Mouse (Mus musculus) hindbrain, embryonic 14.5 days (tissue): ENCODE results near the gene Cd164l2. TPM values are rescaled to one million over a fixed set of nuclear protein-coding genes. Genes with fewer than 3 reads are reported as not detected.

Source experiments
- ATAC-seq: fragments of 200-750 bp; cut with Nextera tagmentation; 2 replicates; pipeline ENCODE4 v1.8.0; 2017; ENCODE audit warnings: moderate number of reproducible peaks, mild to moderate bottlenecking, moderate TSS enrichment, moderate library complexity; ENCODE audit not compliant: low FRiP score
- DNase-seq: peaks from one replicate; pipeline ENCODE4 v3.0.0-alpha.2; 2015; ENCODE audit warnings: low spot score
- H3K27ac ChIP-seq: fragments of 300-500 bp; sonication (generic); 2 replicates; pipeline ENCODE4 v1.5.1; 2014; ENCODE audit warnings: mild to moderate bottlenecking, moderate library complexity
- H3K27me3 ChIP-seq: fragments of 300-500 bp; sonication (generic); 2 replicates; pipeline ENCODE4 v1.6.1; 2014; ENCODE audit warnings: mild to moderate bottlenecking, low read length, mixed read lengths; ENCODE audit not compliant: control insufficient read depth, insufficient read depth
- H3K36me3 ChIP-seq: fragments of 300-500 bp; sonication (generic); replicated peaks from 2 replicates; pipeline ENCODE4 v1.6.1; 2014; ENCODE audit not compliant: control insufficient read depth, insufficient read depth
- H3K4me1 ChIP-seq: fragments of 300-500 bp; sonication (generic); replicated peaks from 2 replicates; pipeline ENCODE4 v1.6.1; 2014; ENCODE audit warnings: antibody characterized with exemption, low read length, mixed read lengths; ENCODE audit not compliant: control insufficient read depth, insufficient read depth
- H3K4me2 ChIP-seq: fragments of 300-500 bp; sonication (generic); replicated peaks from 2 replicates; pipeline ENCODE4 v1.6.1; 2014; ENCODE audit warnings: mild to moderate bottlenecking, moderate library complexity
- H3K4me3 ChIP-seq: fragments of 300-500 bp; sonication (generic); replicated peaks from 2 replicates; pipeline ENCODE4 v1.5.1; 2014; ENCODE audit warnings: mild to moderate bottlenecking, low read length
- H3K9ac ChIP-seq: fragments of 300-500 bp; sonication (generic); 2 replicates; pipeline ENCODE4 v1.6.1; 2014
- H3K9me3 ChIP-seq: fragments of 300-500 bp; sonication (generic); 2 replicates; pipeline ENCODE4 v1.6.1; 2016; ENCODE audit warnings: low read length; ENCODE audit not compliant: control insufficient read depth
- WGBS: fragments of 180-500 bp; shearing (Covaris S2); extraction: QIAGEN DNeasy Blood & Tissue Kit; methylation state at CpG from one replicate; pipeline ENCODE4 v1.1.7; 2014; 5-methylcytosine and 5-hydroxymethylcytosine counted together
- polyA plus RNA-seq: library from polyadenylated mRNA; unstranded; fragments of >200 nt; fragmentation: Nextera tagmentation; extraction: Ambion mirVana; gene quantifications from 2 replicates; pipeline ENCODE4 v1.2.1, GENCODE M21; 2014

Gene Cd164l2
- 2.2 TPM in 2 replicates for polyA plus RNA-seq

DNA sequence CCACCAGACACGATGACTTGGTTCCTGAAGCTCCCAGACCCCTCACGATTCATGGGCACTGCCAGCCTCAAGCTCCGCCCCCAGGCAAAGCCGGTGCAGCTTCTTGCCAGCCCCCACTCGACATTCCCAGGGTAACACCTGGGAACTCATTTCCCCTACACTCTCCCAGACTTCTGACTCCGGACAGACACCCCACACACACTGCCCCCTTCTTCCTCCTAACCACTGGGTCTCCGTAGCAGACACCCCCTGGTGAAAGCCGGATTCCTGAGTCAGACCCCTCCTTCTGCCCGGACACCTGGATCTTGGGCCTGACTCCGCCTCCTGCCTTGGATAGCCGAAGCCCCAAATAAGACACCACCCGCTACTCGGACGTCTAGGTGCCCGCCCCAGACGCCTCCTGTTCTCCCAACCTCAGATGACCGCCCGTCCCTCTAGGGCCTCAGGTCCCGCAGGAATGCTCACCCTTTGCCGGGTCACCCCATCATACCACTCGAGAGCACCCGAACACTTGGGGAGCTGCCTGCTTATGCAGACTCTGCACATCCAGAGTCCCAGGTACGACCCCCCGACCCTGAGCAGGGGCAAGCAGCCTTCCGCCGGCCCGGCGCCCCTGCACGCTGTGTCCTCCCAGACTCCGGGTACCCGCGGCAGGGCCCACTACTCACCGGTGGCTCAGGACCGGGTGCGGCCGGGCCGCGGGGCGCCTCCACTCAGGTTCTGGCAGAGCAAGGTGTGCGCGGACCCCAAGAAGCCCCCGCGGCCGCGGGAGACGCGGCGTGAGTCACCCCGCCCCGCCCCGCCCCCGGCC is at the start of gene Cd164l2, which contains the start of gene Gpr3:
Cd164l2 (plus strand) TSS at position 381 of the 811 bp plus-strand sequence.
Gpr3 (minus strand) TSS at position 786 of the 811 bp plus-strand sequence.
- Histone ChIP-seq H3K4me1 (peaks cover 11% of the 10 kb centered on the region; the same call in 1 of the 2 replicates), H3K4me3 (peak within 1 kb of the TSS; percentile 71), H3K36me3 (no peaks in the 10 kb centered on the region), H3K27me3 (peaks cover 33% of the 10 kb centered on the region), H3K9me3 (no peaks in the 10 kb centered on the region), H3K9ac (peak within 1 kb of the TSS; percentile 71), H3K27ac (no peak within 1 kb of the TSS), H3K4me2 (peak within 1 kb of the TSS; percentile 99)
- ATAC-seq (peak; percentile 59), DNase-seq (no peak)
- 3% methylated on average over 50 of the region's 52 CpGs for WGBS

DNA sequence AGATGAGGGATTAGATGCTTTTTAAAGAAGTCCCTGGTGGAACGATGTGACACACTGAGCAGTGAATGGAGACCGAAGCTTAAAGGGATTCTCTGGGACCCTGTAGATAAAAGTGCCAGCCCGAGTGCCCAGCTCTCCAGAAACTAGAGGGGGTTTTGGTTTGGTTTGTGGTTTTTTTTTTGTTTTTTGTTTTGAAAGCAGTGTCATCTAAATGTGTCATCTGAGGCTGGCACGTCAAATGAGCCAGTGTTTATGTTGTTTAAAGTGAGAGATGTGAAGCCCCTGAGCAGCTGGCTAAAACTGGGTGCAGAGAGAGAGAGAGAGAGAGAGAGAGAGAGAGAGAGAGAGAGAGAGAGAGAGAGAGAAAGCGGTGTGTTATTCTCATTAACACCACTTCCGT is 49.7 kb upstream of the Cd164l2 start:
- Histone ChIP-seq H3K27me3 (no peaks in the 10 kb centered on the region), H3K4me3 (no peak overlapping the region)

DNA sequence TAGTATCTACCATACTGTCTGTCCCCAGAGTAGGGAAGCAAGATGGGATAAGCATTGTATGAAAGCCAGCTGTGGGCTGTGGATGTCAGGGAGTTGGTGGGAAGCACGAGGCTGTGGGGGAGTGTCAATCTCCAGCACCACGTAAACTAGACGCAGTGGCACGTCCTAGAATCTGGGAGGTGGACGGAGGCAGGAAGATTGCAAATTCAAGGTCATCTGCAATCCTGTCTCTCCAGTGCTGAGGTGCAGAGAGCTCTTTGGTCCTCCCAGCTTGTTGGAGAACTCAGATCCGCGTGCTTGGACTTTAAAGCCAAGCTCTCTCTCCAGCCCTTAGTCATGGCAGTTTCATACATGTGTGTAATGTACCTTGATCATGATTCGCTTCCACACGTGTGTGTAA is 45.2 kb upstream of the Cd164l2 start:
- no peak overlapping the region for H3K4me2 ChIP-seq
- H3K4me3 ChIP-seq, result no peak overlapping the region
- H3K27ac ChIP-seq, result no peak overlapping the region
- WGBS, result 96% methylated on average over 9 of the region's 9 CpGs
- H3K36me3 ChIP-seq, result no peaks in the 10 kb centered on the region
- H3K4me1 ChIP-seq, result no peaks in the 10 kb centered on the region
- no peak overlapping the region for H3K9ac ChIP-seq
- ATAC-seq (no peak), DNase-seq (no peak)
- H3K27me3 ChIP-seq, result no peaks in the 10 kb centered on the region
- H3K9me3 ChIP-seq, result no peaks in the 10 kb centered on the region

More for the DNA sequence above, 49.7 kb upstream of the Cd164l2 start:
- no peak for ATAC-seq
- H3K27ac ChIP-seq, result no peak overlapping the region
- H3K4me2 ChIP-seq, result no peak overlapping the region
- no peak overlapping the region for H3K9ac ChIP-seq
- H3K9me3 ChIP-seq, result no peaks in the 10 kb centered on the region
- no peak for DNase-seq
- H3K36me3 ChIP-seq, result peaks cover 4% of the 10 kb centered on the region; the same call in 1 of the 2 replicates
- H3K4me1 ChIP-seq, result no peaks in the 10 kb centered on the region
- 77% methylated on average over 6 of the region's 6 CpGs for WGBS

DNA sequence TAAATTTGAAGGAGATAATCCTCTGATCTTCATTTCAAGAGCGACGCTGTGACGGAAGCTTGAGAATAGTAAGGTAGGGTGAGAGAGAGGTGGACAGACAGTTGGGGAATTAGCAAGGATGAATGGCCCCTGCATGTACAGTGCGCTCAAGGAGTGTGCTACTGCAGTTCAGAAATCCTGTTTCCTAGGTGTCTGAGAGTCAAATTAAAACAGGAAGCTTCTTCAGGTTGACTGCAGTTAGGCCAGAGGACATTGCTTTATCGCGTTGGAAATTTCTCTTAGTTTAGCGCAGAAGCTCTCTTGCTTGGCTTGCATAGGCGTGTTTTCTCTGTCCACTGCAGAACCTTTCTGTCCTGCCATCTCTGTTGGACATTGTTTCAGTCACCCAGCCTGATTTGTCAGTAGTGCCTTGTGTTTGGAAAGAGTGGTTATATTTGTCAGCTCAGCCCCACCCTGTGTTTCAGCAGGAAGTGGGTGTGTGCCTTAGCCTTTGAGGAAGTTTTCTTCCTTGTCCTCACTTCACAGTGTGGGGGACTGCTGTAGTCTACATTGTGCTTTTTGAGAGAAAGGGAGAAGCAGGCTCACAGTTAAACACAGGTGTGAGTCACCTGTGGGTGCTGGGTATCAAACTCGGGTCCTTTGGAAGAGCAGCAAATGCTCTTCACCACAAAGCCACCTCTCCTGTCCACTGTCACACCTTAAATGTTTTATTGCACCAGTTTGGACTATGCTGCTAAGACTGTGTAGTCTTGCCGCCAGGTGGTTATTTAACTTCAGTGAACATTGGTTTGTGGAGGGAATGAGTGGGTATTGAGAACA is 42.5 kb upstream of the Cd164l2 start:
- H3K27ac ChIP-seq, result no peak overlapping the region
- no peaks in the 10 kb centered on the region for H3K4me1 ChIP-seq
- ATAC-seq, result no peak

DNA sequence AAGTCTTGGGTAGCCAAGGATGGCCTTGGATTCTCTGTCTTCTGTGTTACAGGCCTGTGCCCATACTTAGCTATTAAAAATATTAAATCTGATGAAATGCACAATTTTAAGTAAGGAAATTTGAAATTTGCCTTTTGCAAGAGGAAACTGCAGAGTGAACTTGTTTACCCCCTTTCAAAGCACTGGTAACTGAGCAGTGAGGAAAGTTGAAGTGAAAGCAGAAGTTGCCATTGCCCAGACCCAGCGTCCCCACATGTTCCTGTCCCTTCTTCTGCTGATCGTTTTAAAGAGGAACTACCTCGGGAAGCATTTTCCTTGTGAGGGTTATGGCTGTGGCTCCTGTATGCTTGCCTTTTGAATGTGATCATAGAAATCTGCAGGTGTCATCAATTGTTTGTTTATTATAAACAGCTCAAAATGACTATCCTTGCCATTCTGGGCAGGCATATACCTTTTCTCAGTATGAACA is 41.8 kb upstream of the Cd164l2 start:
- DNase-seq (no peak), ATAC-seq (no peak)
- no peaks in the 10 kb centered on the region for H3K9me3 ChIP-seq
- no peak overlapping the region for H3K4me3 ChIP-seq
- no peaks in the 10 kb centered on the region for H3K4me1 ChIP-seq
- no peak overlapping the region for H3K9ac ChIP-seq
- no peak overlapping the region for H3K27ac ChIP-seq
- no peaks in the 10 kb centered on the region for H3K36me3 ChIP-seq
- H3K4me2 ChIP-seq, result no peak overlapping the region
- 88% methylated on average over 3 of the region's 3 CpGs for WGBS
- H3K27me3 ChIP-seq, result no peaks in the 10 kb centered on the region

More for the DNA sequence above, 42.5 kb upstream of the Cd164l2 start:
- H3K9me3 ChIP-seq, result no peaks in the 10 kb centered on the region
- H3K36me3 ChIP-seq, result no peaks in the 10 kb centered on the region
- WGBS, result 90% methylated on average over 10 of the region's 10 CpGs
- no peak for DNase-seq
- no peak overlapping the region for H3K4me2 ChIP-seq
- no peak overlapping the region for H3K4me3 ChIP-seq
- no peaks in the 10 kb centered on the region for H3K27me3 ChIP-seq
- H3K9ac ChIP-seq, result no peak overlapping the region

DNA sequence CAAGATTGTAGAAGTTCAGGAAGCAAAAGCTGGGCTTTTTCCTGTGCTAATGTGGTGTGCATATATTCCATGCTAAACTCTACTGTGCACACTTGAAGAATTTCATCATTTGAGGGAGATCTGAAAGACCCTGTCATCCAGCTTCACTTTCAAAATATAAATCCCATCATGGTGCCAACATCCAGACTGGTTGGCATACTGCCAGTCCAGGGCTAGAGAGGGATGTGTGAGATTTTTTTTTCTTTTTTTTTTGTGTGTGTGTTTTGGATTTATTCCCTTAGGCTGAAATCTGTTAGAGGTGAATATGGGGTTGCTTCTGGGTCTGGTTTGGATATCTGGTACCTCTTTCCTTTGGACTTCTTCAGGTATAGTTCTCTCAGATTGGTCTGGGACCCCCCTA is 41.3 kb upstream of the Cd164l2 start:
- no peak for DNase-seq
- no peaks in the 10 kb centered on the region for H3K36me3 ChIP-seq
- no peak overlapping the region for H3K9ac ChIP-seq
- no peak overlapping the region for H3K4me2 ChIP-seq
- H3K4me1 ChIP-seq, result 0 out of 2 replicates have a peak, but pooled peaks cover 3% of the 10 kb centered on the region
- no peak overlapping the region for H3K27ac ChIP-seq
- H3K4me3 ChIP-seq, result no peak overlapping the region
- no peaks in the 10 kb centered on the region for H3K9me3 ChIP-seq
- no peak for ATAC-seq
- H3K27me3 ChIP-seq, result no peaks in the 10 kb centered on the region

DNA sequence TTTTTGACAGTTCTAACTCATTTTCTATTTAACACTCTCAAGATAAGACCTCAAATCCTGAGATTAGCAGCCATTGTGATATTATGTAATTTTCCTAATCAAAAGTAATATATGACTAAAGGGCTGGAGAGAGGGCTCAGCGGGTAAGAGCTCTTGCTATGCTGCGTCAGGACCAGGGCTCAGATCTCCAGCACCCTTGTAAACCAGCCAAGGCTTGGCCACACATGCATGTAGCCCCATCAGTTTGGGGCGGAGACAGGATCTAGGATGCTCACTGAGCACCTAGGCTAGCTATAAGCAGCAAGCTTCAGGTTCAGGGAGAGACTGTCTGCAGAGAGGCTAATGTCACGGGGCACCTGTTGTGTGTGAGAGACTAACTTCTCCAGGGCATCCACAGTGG is 39.5 kb upstream of the Cd164l2 start:
- H3K9me3 ChIP-seq, result no peaks in the 10 kb centered on the region
- no peaks in the 10 kb centered on the region for H3K36me3 ChIP-seq
- no peak overlapping the region for H3K9ac ChIP-seq
- no peak for DNase-seq
- no peak overlapping the region for H3K4me2 ChIP-seq
- H3K4me1 ChIP-seq, result peaks cover 22% of the 10 kb centered on the region
- no peak for ATAC-seq
- H3K27ac ChIP-seq, result no peak overlapping the region
- H3K4me3 ChIP-seq, result no peak overlapping the region
- 94% methylated on average over 4 of the region's 4 CpGs for WGBS
- H3K27me3 ChIP-seq, result no peaks in the 10 kb centered on the region

DNA sequence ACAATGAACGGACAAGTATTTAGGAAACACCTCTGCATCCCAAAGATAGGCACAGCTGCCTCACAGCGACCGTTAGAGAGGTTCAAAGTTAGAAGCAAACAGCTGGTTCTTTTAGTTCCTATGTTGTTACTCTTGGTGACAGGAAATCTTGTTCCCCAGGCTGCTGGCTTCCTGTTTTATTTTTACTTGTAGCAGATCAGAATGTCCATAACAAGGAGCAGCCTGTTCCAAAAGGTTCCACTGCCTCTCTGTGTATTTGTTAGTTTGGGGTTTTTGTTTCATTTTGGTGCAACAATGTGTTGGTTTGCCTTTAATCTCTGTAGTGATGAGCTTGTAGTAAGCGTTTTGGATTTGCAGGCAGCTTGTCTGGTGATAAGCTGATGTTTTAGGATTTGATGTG is 37.6 kb upstream of the Cd164l2 start:
- H3K27me3 ChIP-seq, result no peaks in the 10 kb centered on the region
- H3K27ac ChIP-seq, result no peak overlapping the region
- ATAC-seq, result no peak
- 84% methylated on average over 4 of the region's 4 CpGs for WGBS
- 0 out of 2 replicates have a peak, but pooled peaks cover 6% of the 10 kb centered on the region for H3K36me3 ChIP-seq
- no peaks in the 10 kb centered on the region for H3K9me3 ChIP-seq
- DNase-seq, result no peak
- H3K9ac ChIP-seq, result no peak overlapping the region
- no peak overlapping the region for H3K4me3 ChIP-seq
- peaks cover 22% of the 10 kb centered on the region for H3K4me1 ChIP-seq
- H3K4me2 ChIP-seq, result no peak overlapping the region

DNA sequence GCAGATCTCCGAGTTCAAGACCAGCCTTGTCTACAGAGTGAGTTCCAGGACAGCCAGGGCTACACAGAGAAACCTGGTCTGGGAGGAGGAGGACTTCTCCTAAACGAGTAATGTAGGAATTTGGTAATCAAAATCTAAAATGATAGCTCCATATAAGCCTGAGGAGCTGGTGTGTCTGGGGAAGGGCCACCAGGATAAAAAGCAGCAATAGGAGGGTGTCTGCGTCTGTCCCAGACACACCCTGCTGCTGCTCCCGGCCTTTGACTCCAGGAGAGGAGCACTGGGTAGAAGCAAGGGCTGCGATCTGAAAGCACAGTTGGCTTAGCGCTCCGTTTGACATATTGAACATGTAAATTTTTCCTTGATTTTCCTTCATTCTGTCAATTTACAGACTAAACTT is 36.7 kb upstream of the Cd164l2 start:
- no peak overlapping the region for H3K4me3 ChIP-seq
- H3K27ac ChIP-seq, result no peak overlapping the region
- H3K9ac ChIP-seq, result no peak overlapping the region
- H3K27me3 ChIP-seq, result no peaks in the 10 kb centered on the region
- H3K9me3 ChIP-seq, result no peaks in the 10 kb centered on the region
- WGBS, result 84% methylated on average over 7 of the region's 7 CpGs
- DNase-seq, result no peak
- no peak for ATAC-seq
- peaks cover 22% of the 10 kb centered on the region for H3K4me1 ChIP-seq
- H3K4me2 ChIP-seq, result no peak overlapping the region
- 0 out of 2 replicates have a peak, but pooled peaks cover 10% of the 10 kb centered on the region for H3K36me3 ChIP-seq
